Mouse (Mus musculus): ENCODE data around the gene Alx1.

DNA sequence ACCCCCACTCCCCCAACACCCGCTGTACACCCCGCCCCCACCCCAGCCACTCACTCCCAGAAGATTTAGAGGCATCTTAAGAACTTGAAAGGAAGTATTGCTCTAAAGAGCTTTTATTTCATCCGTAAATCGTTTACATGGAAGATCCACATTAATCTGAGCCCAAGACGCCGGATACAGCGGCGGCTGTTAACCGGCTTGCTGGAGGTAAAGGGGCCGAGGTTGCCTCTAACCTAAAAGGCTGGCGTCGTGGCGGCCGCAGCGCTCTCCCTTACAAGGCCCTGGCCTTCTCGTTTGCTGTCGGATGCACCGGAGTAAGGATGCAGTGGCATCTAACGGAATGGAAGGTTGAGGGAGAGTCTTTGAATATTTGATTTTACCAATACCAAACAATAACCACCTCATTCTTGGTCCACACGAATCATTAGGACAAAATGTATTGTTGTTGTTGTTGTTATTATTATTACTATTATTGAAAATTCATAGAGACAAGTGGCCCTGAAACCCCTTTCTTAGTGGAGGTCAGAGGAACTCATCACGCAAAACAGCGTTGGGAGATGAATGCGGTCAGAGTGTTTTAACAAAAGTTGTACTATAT, 784 bp downstream of the Alx1 start:
- TF ChIP-seq EP300 (IDR thresholded peaks at IDR 0.05; ENCODE audit: insufficient read depth, low read depth, low read length) (no peak), POLR2A (IDR thresholded peaks at IDR 0.05; ENCODE audit: insufficient read depth, low read length) (no peak)
